Mouse (Mus musculus): ENCODE measurements around the gene 1700021F07Rik.

GRCm38 (mm10) chr2:173539781-173540180, 17.4 kb downstream of the 1700021F07Rik start:
- TF ChIP-seq CHD2 (IDR thresholded peaks at IDR 0.05; ENCODE audit: low read depth, low read length) = no peak
- no peak for TF ChIP-seq HCFC1 (IDR thresholded peaks at IDR 0.05; ENCODE audit: borderline replicate concordance, insufficient read depth, low read length)
